Mouse (Mus musculus) embryo, embryonic 10 days (tissue): ENCODE data around the gene Bsdc1.
"Not testable (repeated sequence)": the region's sequence is repeated elsewhere in the genome, so short reads cannot be mapped to it uniquely, and the experiment has no call there.

Experiments
- DNase-seq: peaks from one replicate; pipeline ENCODE4 v3.0.0-alpha.2; 2015; ENCODE audit warnings: low spot score

Gene Bsdc1

GRCm38 (mm10) chr4:129461183-129461960, at the start of gene Bsdc1:
Gene Bsdc1 (plus strand): TSS chr4:129461581.
- DNase-seq, result peak; percentile 99

- no peak for DNase-seq
Measured at GRCm38 (mm10) chr4:129415892-129416291, 45.5 kb upstream of the Bsdc1 start.

- DNase-seq, result no peak
Measured at GRCm38 (mm10) chr4:129416478-129416877, 44.9 kb upstream of the Bsdc1 start.

GRCm38 (mm10) chr4:129418321-129418720, 43.1 kb upstream of the Bsdc1 start:
- no peak for DNase-seq

- DNase-seq, result peak; percentile 78
Measured at GRCm38 (mm10) chr4:129440340-129441063, 20.9 kb upstream of the Bsdc1 start, which contains the start of gene Zbtb8b. Gene Zbtb8b (minus strand): TSS chr4:129440853.

- DNase-seq, result no peak
Measured at GRCm38 (mm10) chr4:129441145-129441544, 20.2 kb upstream of the Bsdc1 start.

- no peak for DNase-seq
Measured at GRCm38 (mm10) chr4:129447360-129447759, 14.0 kb upstream of the Bsdc1 start.

- DNase-seq, result no peak
Measured at GRCm38 (mm10) chr4:129447778-129448563, 13.4 kb upstream of the Bsdc1 start.

GRCm38 (mm10) chr4:129448713-129449112, 12.7 kb upstream of the Bsdc1 start:
- DNase-seq, result no peak

GRCm38 (mm10) chr4:129450851-129451250, 10.5 kb upstream of the Bsdc1 start:
- DNase-seq, result no peak

- no peak for DNase-seq
Measured at GRCm38 (mm10) chr4:129451471-129452169, 9.8 kb upstream of the Bsdc1 start.

GRCm38 (mm10) chr4:129455265-129455664, 6.1 kb upstream of the Bsdc1 start:
- DNase-seq, result peak; percentile 95

GRCm38 (mm10) chr4:129456126-129456525, 5.3 kb upstream of the Bsdc1 start:
- no peak for DNase-seq

- DNase-seq, result not testable (repeated sequence)
Measured at GRCm38 (mm10) chr4:129457311-129457710, 4.1 kb upstream of the Bsdc1 start.

GRCm38 (mm10) chr4:129459726-129460125, 1.7 kb upstream of the Bsdc1 start:
- no peak for DNase-seq

GRCm38 (mm10) chr4:129460827-129461182, 576 bp upstream of the Bsdc1 start:
- peak; percentile 11 for DNase-seq

GRCm38 (mm10) chr4:129462118-129462517, 737 bp downstream of the Bsdc1 start:
- no peak for DNase-seq

GRCm38 (mm10) chr4:129463097-129464059, 2.0 kb downstream of the Bsdc1 start:
- DNase-seq, result no peak

GRCm38 (mm10) chr4:129464286-129464815, 3.0 kb downstream of the Bsdc1 start:
- no peak for DNase-seq

GRCm38 (mm10) chr4:129476047-129476446, 14.7 kb downstream of the Bsdc1 start:
- no peak for DNase-seq
